Mouse (Mus musculus): ENCODE data around the gene Nphs1.
"Not testable (repeated sequence)": the region's sequence is repeated elsewhere in the genome, so short reads cannot be mapped to it uniquely, and the experiment has no call there.

Gene Nphs1

DNA sequence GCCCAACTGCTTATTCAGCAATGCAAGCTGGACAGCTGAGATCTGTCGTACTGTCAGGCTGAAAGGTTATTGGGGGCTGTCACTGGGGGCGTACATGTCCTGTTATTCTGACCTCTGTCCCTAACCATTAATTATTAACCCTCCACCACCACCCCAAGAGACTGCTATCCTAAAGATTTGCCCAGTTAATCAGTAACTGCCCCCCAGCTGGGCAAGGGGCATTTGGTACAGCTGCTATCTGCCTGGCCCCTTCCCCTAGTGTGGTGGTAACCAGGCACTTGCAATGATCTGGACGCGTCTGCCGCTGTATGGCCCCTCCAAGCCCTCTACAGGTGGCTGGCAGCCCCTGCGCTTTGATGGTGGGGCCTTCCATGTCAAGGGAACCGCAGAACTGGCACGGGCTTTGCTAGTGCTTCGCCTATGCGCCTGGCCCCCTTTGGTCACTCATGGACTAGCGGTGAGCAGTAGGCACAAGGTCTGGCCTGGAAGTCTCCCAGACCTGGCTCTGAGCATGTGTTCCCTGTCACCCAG lies 35.4 kb downstream of the Nphs1 start, which contains the start of gene Prodh2:
TSS of gene Prodh2 (plus strand) at position 222 of the 531 bp plus-strand sequence.
- DNase-seq: no peak

DNA sequence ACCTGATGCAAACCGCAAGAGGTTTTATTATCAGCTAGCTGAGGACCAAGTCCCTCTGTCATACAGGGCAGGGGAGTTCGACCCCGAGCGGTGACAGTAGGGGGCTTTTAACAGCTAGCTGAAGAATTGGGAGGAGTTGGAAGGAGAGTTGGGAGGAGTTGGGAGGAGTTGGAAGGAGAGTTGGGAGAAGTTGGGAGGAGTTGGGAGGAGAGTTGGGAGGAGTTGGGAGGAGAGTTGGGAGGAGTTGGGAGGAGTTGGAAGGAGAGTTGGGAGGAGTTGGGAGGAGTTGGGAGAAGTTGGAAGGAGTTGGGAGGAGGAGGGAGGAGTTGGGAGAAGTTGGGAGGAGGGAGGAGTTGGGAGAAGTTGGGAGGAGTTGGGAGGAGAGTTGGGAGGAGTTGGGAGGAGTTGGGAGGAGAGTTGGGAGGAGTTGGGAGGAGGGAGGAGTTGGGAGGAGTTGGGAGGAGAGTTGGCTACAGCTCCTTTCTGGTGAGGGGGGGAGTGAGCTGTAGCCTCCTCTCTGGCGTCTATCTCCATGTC lies 37.5 kb downstream of the Nphs1 start:
- DNase-seq: not testable (repeated sequence)

DNA sequence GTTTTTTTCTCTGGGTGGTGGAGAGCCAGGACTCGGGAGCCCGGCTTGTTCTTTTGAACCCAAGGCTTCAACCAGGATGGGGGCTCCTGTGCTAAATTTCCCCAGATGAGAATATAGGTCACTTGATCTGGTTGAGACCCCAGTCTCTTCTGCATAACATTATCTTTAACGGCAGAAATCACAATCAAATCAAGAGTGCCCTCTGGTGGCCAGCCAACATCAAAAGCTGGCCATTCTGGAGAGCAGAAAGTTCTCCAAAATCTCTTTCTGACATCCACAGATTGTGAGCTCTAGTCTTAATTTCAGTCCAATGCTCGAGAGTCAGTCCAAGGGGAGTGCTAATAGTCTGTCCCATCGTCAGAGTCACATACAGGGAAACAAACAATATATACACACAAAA lies 43.0 kb downstream of the Nphs1 start:
- DNase-seq: peak in 1 of 2 experiments; percentile 14

DNA sequence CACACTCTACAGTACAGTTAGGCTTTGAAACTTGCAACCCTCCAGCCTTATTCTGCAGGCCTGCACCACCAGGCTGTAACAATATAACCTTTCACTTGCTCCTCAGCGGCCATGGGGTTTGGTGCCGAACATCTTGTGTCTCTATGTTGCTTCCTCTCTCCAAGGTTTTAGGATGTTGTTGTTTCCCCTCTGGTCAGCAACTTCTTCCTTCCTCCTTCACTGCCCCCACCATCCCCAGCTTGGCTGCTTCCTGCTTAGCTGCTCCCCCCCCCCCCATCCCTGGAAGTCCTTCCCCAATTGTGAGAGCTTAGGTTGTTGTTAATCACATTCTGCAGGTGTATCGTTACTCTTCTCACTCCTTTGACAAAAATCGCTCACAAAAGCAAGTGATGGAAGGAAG lies 49.9 kb downstream of the Nphs1 start:
- DNase-seq: no peak

- no peak for DNase-seq
Measured at GRCm38 (mm10) chr7:30515003-30515760, 57.1 kb downstream of the Nphs1 start.

GRCm38 (mm10) chr7:30518325-30518724 lies 60.2 kb downstream of the Nphs1 start:
- DNase-seq: no peak

GRCm38 (mm10) chr7:30520396-30520795 lies 62.3 kb downstream of the Nphs1 start:
- DNase-seq: no peak

DNA sequence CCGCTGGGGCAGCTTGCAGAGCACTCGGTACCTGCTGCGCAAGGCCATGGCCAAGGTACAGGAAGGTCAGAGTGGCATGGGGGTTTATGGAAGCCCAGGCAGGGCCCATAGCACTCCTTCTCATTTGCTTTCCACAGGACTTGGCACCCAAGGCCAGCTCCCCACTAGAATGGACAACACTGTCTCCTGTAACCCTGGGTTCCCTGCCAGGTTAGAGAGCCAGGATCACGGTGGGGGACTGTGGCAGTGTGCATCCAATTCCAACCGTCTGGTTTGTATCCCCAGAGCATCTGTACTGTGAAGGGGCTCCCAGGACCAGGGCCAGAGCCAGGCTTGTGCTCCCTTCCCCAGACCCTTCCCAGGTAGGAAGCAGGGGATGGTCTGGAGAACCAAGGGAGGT lies 62.7 kb downstream of the Nphs1 start:
- DNase-seq: no peak

GRCm38 (mm10) chr7:30522871-30523270 lies 64.8 kb downstream of the Nphs1 start:
- DNase-seq: no peak

- DNase-seq: no peak
Measured at GRCm38 (mm10) chr7:30524487-30524886, 66.4 kb downstream of the Nphs1 start.

GRCm38 (mm10) chr7:30525954-30526353 lies 67.8 kb downstream of the Nphs1 start:
- no peak for DNase-seq

- no peak for DNase-seq
Measured at GRCm38 (mm10) chr7:30526399-30526798, 68.3 kb downstream of the Nphs1 start.

GRCm38 (mm10) chr7:30526981-30527380 lies 68.9 kb downstream of the Nphs1 start:
- no peak for DNase-seq

GRCm38 (mm10) chr7:30531291-30531815 lies 73.2 kb downstream of the Nphs1 start:
- DNase-seq: no peak

DNA sequence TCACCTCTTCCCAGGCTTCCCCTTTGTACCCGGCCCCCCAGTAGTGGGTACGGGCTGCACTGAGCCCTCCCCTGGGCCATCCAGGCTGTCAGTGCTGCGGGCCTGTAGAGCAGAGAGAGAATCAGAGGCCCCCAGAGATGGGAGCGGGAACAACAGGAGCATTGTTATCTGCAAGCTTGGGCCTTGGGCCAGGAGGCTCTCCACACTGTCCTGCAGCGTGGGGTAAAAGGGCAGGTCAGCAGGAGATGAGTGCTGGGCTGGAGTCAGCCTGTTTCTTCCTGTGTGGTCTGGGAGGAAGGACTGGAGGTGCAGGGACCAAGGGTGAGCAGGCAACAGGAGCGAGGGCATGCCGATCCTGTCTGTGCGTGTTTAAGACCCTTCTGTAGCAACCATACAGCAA lies 74.8 kb downstream of the Nphs1 start:
- DNase-seq: no peak

DNA sequence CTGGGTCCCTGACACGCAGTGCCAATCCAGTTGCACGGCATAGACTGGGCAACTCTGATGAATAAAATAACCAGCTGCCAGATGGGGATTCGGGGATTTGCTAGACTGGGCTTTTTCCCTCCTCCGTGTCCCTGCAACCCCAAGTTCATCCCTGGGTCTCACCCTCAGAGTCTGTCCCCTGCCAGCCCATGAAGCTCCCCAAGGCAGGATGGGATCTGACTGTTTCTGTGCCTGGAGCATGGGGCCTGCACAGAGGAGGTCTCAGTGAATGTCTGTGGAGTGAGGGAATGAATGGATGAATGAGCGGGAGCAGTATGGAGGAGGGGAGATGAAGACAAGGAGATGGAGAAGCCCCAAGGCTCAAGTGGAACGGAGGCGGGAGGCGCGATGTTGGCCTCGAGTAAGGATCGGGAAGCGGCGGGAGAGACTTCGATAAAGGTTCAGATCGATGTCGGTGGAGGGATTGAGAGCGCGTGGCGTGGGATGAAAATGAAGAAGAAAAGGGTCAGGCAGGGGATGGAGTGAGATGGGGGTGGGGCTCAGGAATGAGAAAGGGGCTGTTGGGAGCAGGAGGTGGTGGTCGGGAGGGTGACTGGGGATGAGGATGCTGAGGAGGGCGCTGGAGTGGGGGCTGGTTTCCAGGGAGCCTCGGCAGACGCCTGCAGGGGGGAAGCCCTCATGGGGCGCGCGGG lies 76.0 kb downstream of the Nphs1 start:
- DNase-seq: no peak

GRCm38 (mm10) chr7:30534633-30535577 lies 76.8 kb downstream of the Nphs1 start, which contains the start of gene Arhgap33:
TSS of gene Arhgap33 (minus strand) at chr7:30535060.
- DNase-seq: peak; percentile 97 to 98
